Mouse (Mus musculus): ENCODE data around the gene Ciita.

Ciita gene

DNA sequence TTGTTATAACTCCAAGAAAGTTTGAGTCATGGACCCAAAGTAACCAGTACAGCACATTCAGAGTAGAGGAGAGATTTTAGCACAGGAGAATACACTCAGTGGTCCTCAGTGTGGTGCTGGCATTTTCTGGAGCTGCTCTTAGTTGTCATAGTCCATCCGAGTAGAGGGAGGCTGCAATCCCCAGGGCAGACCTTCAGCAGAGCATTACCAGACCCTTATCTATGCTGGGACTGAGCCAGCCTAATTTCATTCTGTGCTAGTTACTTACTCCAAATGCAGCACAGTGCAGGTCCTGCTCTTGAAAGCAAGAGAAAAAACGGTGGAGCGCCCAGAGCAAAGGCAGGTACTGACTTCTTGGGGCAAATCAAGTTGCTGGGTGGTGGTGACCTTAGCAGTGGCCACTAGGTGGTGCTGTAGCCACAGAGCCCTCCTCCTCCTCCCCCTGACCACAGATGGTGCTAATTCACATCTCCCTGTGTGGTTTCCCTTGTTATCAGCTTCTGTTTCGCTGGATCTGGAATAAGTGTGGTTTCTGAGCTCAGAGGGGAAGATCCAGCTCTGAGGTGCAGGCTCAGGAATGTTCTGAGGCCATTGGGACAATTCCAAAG lies 85.5 kb downstream of the Ciita start:
- peak; percentile 60 to 71 for DNase-seq

- DNase-seq, result no peak
These were observed 87.3 kb downstream of the Ciita start for GRCm38 (mm10) chr16:10567153-10567552.

GRCm38 (mm10) chr16:10569809-10570395 lies 90.0 kb downstream of the Ciita start:
- no peak for DNase-seq

DNA sequence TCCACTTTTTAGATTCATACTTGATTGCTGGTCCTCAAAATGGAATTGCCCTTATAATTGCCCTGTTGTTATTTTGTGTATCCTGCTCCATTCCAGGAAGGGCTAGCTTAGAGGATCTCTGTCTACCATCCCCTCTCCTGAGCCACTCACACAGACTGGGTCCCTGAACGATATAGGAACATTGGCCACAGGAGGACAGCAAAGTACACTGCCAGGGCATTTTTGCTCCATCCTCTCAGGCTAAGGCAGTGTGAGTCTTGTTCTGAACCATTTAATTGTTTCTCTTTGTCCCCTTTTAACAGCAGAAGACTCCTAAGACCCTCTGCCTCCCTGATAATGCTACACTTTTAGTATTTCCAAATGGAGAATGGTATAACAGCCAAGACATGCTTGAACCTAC lies 90.8 kb downstream of the Ciita start:
- peak; percentile 57 to 77 for DNase-seq

GRCm38 (mm10) chr16:10571820-10572219 lies 92.0 kb downstream of the Ciita start:
- no peak for DNase-seq

DNA sequence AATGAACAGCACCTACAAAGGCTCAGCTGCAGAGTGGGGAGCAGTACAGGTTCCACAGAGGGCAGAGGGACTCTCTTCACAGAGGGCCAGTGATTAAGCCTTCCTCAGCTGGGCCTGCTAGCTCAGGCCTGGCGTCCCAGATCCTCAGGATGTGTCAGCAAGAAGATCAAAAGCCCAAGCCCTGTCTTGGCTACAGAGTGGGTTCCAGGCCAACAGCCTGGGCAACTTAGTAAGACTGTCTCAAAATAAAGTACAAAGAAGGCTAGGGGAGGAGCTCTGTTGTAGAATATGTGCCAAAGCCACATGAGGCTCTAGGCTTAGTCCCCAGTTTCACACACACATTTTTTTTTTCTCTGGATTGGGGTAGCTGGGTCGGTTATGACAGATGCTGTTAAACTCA lies 95.1 kb downstream of the Ciita start:
- no peak for DNase-seq

DNA sequence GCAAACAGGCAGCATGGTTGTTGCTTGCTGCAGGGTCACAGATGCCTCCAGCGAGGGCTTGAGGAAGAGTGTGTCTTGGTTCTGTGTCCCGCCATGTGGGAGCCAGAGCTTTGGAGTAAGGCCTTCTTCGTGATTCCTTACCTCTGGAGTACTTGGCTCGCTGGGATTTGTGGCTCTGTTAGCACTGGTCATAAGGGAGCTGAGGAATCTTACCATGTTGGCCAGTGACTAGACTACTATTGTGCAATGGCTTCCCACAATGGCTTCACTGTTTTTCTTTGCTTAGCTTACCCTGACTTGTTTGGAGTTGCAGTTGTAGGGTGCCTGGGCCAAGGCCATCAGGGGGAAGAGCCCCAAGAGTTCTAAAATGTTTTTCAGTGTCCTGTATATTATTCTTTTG lies 96.1 kb downstream of the Ciita start:
- no peak for DNase-seq

DNA sequence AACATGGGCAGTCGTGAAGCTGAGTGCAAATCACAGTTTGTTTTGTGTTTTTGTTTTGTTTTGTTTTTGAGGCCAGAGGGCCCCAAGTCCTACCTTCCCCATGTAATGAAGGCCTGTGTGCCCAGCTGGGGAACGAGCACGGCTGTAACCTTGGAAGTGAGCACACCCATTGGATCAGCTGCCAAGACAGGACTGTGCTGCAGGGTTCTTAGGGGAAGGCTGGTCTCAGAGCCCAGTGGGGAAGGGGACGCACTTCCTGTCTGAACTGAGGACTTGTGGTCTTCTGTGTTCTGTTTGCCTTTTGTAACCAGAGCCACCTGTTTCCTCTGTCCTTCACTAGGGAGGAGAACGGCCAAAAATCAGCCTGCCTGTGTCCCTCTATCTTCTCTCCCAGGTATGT lies 97.7 kb downstream of the Ciita start:
- DNase-seq, result no peak
